Mouse (Mus musculus): ENCODE data around the gene Pard3. TPM values are rescaled to one million over a fixed set of nuclear protein-coding genes. Genes with fewer than 3 reads are reported as not detected.

Pard3 gene
- polyA plus RNA-seq, 1 experiment from 2014 or later, result 54.3 TPM

DNA sequence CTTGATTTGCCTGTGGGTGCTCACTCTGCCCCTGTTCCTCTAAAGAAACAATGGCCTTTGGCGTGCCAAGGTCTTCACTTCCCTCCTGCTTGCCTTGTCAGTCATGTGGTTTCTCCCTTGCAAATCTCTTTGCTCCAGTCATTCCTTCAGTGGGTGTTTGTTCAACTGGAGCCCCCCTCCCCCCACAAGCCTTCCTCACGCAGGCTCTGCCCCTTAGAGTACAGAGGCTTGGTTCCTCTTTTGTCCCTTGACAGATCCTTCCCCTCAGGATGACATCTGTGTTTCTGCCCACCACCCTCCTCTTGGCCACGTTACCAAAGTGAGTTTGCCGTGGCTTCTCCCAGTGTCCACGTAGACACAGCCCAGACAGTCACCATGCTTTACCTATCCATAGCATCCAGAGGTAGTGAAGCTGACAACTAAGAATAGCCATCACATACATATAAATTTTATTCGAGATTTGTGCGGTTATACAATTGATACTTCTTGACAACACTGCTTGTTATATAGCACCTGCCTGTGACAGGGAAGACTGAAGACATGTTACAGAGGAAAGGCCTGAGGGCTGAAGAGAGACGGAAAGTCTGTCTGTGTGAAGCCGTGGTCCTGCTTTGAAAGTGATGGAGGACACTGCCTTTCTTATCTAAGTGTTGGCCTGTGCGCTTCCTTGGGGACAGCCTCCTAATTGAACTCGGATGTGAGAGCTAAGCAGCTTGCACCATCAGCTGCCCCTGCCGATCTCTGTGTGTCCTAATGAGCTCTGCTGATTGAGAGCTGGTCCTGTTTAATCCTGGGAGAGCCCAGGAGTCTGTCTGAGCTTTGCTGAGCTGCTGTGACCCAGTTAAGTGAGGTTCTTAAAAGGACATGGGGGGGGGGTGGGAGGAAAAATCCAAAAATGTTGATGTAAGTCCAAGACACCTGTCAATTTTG, 266.8 kb downstream of the Pard3 start:
- H3K4me2 ChIP-seq (replicated peaks), result no peak overlapping the region
- no peak for ATAC-seq (ENCODE audit: insufficient number of reproducible peaks, insufficient read depth, low FRiP score, low TSS enrichment)
- H3K9ac ChIP-seq, result no peak overlapping the region
- no peaks in the 10 kb centered on the region for H3K36me3 ChIP-seq
- H3K9me3 ChIP-seq, result no peaks in the 10 kb centered on the region
- no peak overlapping the region for H3K4me3 ChIP-seq
- H3K27me3 ChIP-seq, result no peaks in the 10 kb centered on the region
- H3K27ac ChIP-seq, result no peak overlapping the region
- H3K4me1 ChIP-seq, result peaks cover 17% of the 10 kb centered on the region
- WGBS, result 35% methylated on average over 12 of the region's 12 CpGs

DNA sequence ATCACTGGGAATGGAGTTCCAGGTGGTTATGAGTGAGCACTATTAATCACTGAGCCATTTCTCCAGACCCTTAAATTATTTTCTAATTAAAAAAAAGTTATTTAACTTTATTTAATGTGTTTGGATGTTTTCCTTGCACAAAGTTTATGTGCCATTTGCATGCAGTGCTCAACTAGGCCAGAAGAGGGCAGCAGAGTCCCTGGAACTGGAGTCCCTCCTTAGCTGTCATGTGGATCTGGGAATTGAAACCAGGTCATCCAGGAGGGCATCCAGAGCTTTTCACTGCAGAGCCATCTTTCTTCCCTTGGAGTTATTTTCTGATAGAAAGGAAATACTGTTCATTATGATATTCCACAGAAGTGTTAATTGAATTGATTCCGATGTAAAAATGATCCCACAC, 268.1 kb downstream of the Pard3 start:
- H3K36me3 ChIP-seq, result no peaks in the 10 kb centered on the region
- H3K27me3 ChIP-seq, result no peaks in the 10 kb centered on the region
- no peak overlapping the region for H3K4me2 ChIP-seq (replicated peaks)
- H3K4me3 ChIP-seq, result no peak overlapping the region
- no peaks in the 10 kb centered on the region for H3K9me3 ChIP-seq
- WGBS, result 98% methylated on average over 1 of the region's 1 CpGs
- no peak for ATAC-seq (ENCODE audit: insufficient number of reproducible peaks, insufficient read depth, low FRiP score, low TSS enrichment)
- H3K27ac ChIP-seq, result no peak overlapping the region
- H3K9ac ChIP-seq, result no peak overlapping the region
- peaks cover 17% of the 10 kb centered on the region for H3K4me1 ChIP-seq

DNA sequence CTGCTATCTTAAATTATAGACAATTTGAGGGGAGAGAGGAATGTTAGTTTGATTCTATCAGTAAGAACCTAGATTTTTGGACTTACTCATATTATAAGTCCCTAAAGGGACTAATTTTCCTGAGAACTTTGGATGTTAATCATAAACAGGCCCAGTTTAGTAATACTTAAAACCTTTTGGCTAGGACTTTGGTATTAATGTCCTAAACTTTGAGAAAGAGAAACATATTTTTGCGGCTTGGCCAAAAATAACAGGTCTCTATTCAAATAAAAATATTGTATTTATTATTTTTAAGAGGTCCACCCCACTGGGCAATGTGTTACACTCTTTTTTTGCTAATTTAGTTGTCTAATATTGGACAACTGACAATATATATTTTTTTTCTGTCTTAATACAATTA, 271.5 kb downstream of the Pard3 start:
- WGBS, result 68% methylated on average over 1 of the region's 1 CpGs
- no peak overlapping the region for H3K4me2 ChIP-seq (replicated peaks)

DNA sequence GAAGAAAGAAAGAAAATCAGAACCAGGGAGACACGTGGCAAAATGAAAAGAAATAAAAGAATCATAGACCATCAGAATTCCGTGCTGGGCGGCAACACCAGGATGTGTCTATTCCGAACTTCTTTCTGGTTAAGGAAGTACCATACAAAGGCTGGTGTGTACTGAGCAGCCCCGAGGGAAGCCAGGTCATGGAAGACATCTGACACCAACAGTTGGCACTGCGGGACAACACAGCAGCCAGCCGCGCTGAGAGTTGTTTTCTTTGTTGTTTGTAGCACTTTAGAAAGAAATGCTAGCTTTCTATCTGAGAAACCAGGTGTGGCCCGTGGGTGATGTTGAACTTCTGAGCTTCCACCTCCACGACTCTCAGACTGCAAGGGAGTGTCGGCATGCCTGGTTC, 274.5 kb downstream of the Pard3 start:
- 53% methylated on average over 11 of the region's 11 CpGs for WGBS
- Histone ChIP-seq H3K4me2 (replicated peaks) (no peak overlapping the region), H3K4me3 (no peak overlapping the region), H3K9me3 (no peaks in the 10 kb centered on the region), H3K27me3 (no peaks in the 10 kb centered on the region), H3K9ac (no peak overlapping the region), H3K27ac (no peak overlapping the region), H3K4me1 (peaks cover 14% of the 10 kb centered on the region; the same call in 1 of the 2 replicates), H3K36me3 (no peaks in the 10 kb centered on the region)
- no peak for ATAC-seq (ENCODE audit: insufficient number of reproducible peaks, insufficient read depth, low FRiP score, low TSS enrichment)

More for the DNA sequence above, 271.5 kb downstream of the Pard3 start:
- Histone ChIP-seq H3K4me1 (peaks cover 14% of the 10 kb centered on the region), H3K36me3 (no peaks in the 10 kb centered on the region), H3K27me3 (no peaks in the 10 kb centered on the region), H3K9me3 (no peaks in the 10 kb centered on the region), H3K9ac (no peak overlapping the region), H3K27ac (no peak overlapping the region), H3K4me3 (no peak overlapping the region)
- no peak for ATAC-seq (ENCODE audit: insufficient number of reproducible peaks, insufficient read depth, low FRiP score, low TSS enrichment)

DNA sequence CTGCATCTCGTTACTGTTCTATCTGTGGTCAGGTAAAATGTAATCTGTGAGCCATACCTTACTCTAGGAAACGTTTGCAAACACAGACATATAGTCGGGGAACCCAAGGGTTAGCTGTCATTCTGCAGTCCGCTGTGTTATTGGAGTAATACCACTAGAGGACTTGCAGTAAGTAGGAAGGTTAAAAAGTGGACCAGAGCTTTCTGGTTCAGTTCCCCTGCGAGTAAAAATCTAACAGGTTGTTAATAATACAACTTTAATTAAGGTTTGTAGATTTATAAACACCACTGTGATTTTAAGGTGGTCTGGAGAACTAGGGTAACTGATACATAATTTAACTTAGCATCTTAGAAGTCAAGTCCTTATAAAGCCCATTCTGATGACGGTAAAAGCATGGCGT, 277.4 kb downstream of the Pard3 start:
- Histone ChIP-seq H3K36me3 (no peaks in the 10 kb centered on the region), H3K9ac (no peak overlapping the region), H3K4me2 (replicated peaks) (no peak overlapping the region), H3K4me3 (no peak overlapping the region), H3K27me3 (no peaks in the 10 kb centered on the region), H3K4me1 (0 out of 2 replicates have a peak, but pooled peaks cover 10% of the 10 kb centered on the region), H3K9me3 (no peaks in the 10 kb centered on the region), H3K27ac (no peak overlapping the region)
- 74% methylated on average over 7 of the region's 7 CpGs for WGBS
- ATAC-seq (ENCODE audit: insufficient number of reproducible peaks, insufficient read depth, low FRiP score, low TSS enrichment), result no peak

DNA sequence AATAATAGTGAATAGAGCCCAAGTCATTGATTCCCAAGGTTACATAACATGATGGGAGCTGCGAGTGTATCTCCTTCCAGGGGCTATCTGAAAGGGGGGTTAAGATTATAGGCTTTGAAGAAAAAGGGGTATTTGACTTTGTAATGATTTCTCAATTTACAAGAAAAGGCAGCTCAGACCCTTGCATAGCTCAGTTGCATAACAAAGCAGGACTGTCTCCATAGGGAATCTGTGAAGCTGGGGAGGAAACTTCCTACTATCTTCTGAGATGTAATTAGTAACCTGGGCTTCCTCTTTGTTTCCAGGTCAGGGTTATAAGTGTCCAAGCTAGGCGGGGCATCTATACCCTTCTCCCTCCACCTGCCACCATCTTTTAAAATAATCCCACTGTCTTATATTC, 279.4 kb downstream of the Pard3 start:
- WGBS, result 55% methylated on average over 2 of the region's 2 CpGs
- ATAC-seq (ENCODE audit: insufficient number of reproducible peaks, insufficient read depth, low FRiP score, low TSS enrichment), result no peak
- 0 out of 2 replicates have a peak, but pooled peaks cover 10% of the 10 kb centered on the region for H3K4me1 ChIP-seq

DNA sequence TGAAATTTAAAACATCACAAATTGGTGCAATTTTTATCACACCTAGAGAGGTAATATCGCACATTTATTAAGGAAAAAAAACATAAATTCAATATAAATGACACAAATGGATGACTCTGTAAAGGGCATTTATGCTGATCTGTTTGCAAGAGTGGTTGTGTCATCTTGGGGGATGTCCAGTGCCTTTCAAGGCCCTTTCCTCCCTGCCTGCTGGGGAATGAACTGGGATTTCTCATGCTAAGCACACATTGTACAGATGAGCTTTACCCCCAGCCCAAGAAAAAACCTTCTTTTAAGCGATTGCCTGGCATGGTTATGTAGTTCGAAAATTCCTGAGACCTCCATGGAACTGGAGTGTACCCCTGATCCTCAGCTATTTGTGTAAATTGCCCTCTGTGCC, 280.7 kb downstream of the Pard3 start:
- ATAC-seq (ENCODE audit: insufficient number of reproducible peaks, insufficient read depth, low FRiP score, low TSS enrichment), result no peak
- H3K9me3 ChIP-seq, result no peaks in the 10 kb centered on the region
- no peak overlapping the region for H3K27ac ChIP-seq
- no peak overlapping the region for H3K4me2 ChIP-seq (replicated peaks)
- H3K36me3 ChIP-seq, result no peaks in the 10 kb centered on the region
- WGBS, result 78% methylated on average over 3 of the region's 3 CpGs
- H3K9ac ChIP-seq, result no peak overlapping the region
- no peaks in the 10 kb centered on the region for H3K27me3 ChIP-seq
- H3K4me3 ChIP-seq, result no peak overlapping the region
- H3K4me1 ChIP-seq, result 0 out of 2 replicates have a peak, but pooled peaks cover 10% of the 10 kb centered on the region

More for the DNA sequence above, 279.4 kb downstream of the Pard3 start:
- no peak overlapping the region for H3K27ac ChIP-seq
- no peak overlapping the region for H3K9ac ChIP-seq
- no peak overlapping the region for H3K4me2 ChIP-seq (replicated peaks)
- no peaks in the 10 kb centered on the region for H3K36me3 ChIP-seq
- no peak overlapping the region for H3K4me3 ChIP-seq
- H3K27me3 ChIP-seq, result no peaks in the 10 kb centered on the region
- no peaks in the 10 kb centered on the region for H3K9me3 ChIP-seq

DNA sequence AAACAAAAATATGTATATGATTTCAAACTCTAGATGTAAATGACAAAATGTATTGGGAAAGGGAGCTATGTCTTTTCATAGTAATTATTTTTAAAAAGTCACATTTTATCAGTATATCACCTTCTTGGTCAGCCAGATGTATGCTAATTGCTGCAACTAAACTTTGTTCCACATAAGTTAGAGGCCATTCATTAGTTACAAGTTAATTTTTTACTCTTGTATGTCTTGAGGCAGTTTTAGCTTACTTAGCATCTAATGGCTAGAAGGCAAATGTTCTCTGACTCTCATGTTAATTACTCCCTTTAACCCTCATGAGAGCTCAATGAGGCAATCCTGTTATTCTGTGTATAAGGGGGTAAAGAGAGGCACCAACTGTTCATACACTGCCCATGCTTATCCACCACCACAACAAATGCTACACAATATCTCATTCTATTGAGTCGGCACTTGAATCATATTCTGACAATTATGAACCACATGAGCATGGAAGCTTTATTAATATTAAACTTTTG, 282.3 kb downstream of the Pard3 start:
- no peak overlapping the region for H3K9ac ChIP-seq
- no peak overlapping the region for H3K4me2 ChIP-seq (replicated peaks)
- H3K27ac ChIP-seq, result no peak overlapping the region
- no peaks in the 10 kb centered on the region for H3K36me3 ChIP-seq
- WGBS, result 92% methylated on average over 1 of the region's 1 CpGs
- no peaks in the 10 kb centered on the region for H3K27me3 ChIP-seq
- no peak overlapping the region for H3K4me3 ChIP-seq
- ATAC-seq (ENCODE audit: insufficient number of reproducible peaks, insufficient read depth, low FRiP score, low TSS enrichment), result no peak
- H3K4me1 ChIP-seq, result 0 out of 2 replicates have a peak, but pooled peaks cover 3% of the 10 kb centered on the region
- no peaks in the 10 kb centered on the region for H3K9me3 ChIP-seq

DNA sequence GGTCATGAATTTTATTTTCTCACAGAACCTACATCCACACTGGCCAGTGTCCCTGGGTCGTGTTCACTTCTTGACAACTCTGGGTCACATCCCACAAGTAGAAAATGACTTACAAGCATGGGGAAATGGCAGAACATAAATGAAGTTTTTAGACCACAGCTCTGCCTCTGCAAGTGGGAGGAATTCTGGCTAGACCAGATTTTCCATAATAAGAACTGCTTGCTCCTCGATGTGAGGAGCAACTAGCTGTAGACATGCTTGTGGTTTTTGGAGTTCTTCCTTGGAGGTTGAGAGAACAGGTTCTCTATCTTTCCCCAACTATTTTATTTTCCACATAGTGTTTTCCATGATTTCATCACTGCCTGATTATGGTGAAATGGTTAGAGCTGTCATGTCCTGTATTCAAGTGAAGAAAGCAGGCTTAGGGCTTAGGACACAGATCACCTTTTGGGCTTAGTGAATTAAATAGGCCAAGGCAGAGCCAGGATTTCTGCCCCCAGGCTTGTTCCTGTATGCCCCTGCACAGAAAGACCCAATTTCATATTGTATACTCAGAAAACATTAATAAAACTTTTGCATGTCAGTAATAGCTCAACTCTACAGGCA, 284.3 kb downstream of the Pard3 start:
- WGBS, result 86% methylated on average over 2 of the region's 2 CpGs
- Histone ChIP-seq H3K27me3 (no peaks in the 10 kb centered on the region), H3K4me1 (0 out of 2 replicates have a peak, but pooled peaks cover 3% of the 10 kb centered on the region), H3K9me3 (no peaks in the 10 kb centered on the region), H3K9ac (no peak overlapping the region), H3K36me3 (no peaks in the 10 kb centered on the region), H3K4me3 (no peak overlapping the region), H3K27ac (no peak overlapping the region), H3K4me2 (replicated peaks) (no peak overlapping the region)
- ATAC-seq (ENCODE audit: insufficient number of reproducible peaks, insufficient read depth, low FRiP score, low TSS enrichment), result no peak

DNA sequence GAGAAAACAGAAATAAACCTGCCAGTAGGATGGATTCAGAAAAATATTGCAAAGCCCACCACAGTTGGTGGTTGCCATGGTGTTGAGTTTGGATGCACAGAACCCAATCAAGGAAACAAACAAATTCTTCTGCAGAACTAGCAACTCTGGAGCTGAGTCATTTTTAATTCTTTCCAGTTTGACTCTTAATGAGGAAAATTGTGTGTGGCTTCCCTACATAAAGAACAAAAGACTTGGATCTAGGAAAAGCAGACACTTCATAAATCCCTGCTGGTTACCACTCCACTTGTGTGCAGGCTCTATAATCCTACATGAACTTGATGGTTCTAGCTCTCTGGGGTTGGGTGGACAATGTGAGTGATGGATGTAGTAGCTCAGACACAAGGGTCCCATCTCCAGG, 298.1 kb downstream of the Pard3 start:
- Histone ChIP-seq H3K27ac (no peak overlapping the region), H3K4me3 (no peak overlapping the region), H3K4me1 (no peaks in the 10 kb centered on the region), H3K9me3 (no peaks in the 10 kb centered on the region), H3K27me3 (no peaks in the 10 kb centered on the region), H3K9ac (no peak overlapping the region), H3K4me2 (replicated peaks) (no peak overlapping the region), H3K36me3 (0 out of 2 replicates have a peak, but pooled peaks cover 8% of the 10 kb centered on the region)
- no peak for ATAC-seq (ENCODE audit: insufficient number of reproducible peaks, insufficient read depth, low FRiP score, low TSS enrichment)

DNA sequence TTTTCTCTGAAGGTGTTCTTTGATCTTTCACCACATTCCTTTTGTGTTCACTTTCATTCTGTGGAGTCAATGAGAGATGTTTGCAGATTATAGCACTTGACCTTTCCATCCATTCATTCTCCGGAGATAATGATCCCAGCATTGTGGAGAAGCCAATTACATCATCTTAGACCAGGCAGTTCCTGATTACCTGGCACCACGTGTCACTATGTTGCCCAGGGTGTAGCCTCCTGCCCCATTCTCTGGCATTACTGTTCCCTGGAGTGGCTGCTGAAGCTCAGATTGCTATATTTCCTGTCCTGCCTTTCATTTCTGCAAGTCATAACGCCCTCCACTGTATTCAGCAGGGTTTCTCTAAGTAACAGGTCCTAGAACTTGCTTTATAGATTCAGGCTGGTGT, 304.7 kb downstream of the Pard3 start:
- no peaks in the 10 kb centered on the region for H3K9me3 ChIP-seq
- H3K4me3 ChIP-seq, result no peak overlapping the region
- WGBS, result 65% methylated on average over 3 of the region's 3 CpGs
- no peak overlapping the region for H3K27ac ChIP-seq
- no peak for ATAC-seq (ENCODE audit: insufficient number of reproducible peaks, insufficient read depth, low FRiP score, low TSS enrichment)
- no peaks in the 10 kb centered on the region for H3K4me1 ChIP-seq
- H3K9ac ChIP-seq, result no peak overlapping the region
- no peaks in the 10 kb centered on the region for H3K27me3 ChIP-seq
- H3K36me3 ChIP-seq, result peaks cover 9% of the 10 kb centered on the region
- no peak overlapping the region for H3K4me2 ChIP-seq (replicated peaks)

Measured in embryonic facial prominence, embryonic 12.5 days (tissue).